Mouse (Mus musculus): ENCODE results near the gene Eif3l.
"Not testable (repeated sequence)": the region's sequence is repeated elsewhere in the genome, so short reads cannot be mapped to it uniquely, and the experiment has no call there.

The Eif3l gene

DNA sequence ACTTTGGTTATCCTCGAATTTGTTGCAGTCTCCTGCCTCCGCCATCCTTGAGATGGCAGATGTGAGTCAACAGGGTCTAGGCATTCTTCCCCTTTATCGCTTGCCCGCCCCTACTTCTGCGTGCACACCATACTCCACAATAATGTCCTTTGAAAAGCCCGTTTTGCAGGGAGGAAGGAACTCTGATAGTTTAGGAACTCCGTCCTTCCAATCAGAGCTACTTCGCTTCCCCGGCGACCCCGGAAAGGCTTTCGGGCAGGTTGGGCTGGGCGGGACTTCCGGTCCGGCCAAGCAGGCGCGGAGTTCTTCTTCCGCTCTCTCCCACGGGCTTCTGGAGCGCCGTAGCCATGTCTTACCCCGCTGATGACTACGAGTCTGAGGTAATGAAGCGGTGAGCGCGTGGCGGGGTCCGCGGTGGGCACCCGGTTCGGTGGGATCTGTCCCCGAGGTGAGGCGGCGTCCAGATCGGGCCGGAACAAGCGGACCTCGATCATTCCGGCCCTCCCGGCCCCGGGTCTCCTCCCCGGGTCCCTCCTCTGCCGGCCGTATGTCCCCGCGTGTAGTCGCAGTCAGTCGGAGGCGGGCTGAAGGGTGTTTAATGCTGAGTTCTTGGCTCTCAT lies at the start of gene Eif3l:
Eif3l (plus strand) TSS at position 267 of the 620 bp plus-strand sequence.
- DNase-seq (ENCODE audit: low spot score in 2 of 2): peak; percentile 82 to 90

DNA sequence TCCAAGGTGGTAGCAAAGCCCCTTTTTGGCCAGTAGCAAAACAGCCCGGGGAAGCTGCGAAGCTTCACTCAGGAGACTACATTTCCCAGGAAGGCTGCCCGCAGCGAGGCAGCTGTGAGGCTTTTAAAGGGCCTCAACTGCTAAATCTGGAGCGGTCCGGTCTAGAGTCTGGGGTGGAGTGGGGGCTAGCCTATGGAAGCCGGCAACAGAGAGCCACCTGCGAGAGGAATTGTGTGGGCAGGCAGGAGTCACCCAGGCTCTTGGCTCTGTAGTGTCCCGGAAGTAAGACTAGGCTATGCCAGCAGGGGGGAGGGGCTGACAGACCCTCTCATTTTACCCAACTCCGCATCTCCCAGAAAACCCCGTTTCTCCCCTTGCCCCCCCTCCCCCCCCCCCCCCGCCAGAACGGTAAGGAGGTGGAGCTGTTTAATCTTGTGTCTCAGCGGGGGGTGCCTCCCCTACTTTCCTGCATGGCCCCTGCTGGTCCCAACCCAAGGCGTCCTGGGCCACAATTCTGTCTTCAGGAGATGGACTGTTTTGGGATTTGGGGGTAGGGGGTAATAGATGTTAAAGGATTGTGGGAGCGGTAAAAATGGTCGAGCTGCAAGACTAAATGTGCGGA lies 49.2 kb upstream of the Eif3l start:
- no peak for DNase-seq (ENCODE audit: low spot score in 2 of 2)

DNA sequence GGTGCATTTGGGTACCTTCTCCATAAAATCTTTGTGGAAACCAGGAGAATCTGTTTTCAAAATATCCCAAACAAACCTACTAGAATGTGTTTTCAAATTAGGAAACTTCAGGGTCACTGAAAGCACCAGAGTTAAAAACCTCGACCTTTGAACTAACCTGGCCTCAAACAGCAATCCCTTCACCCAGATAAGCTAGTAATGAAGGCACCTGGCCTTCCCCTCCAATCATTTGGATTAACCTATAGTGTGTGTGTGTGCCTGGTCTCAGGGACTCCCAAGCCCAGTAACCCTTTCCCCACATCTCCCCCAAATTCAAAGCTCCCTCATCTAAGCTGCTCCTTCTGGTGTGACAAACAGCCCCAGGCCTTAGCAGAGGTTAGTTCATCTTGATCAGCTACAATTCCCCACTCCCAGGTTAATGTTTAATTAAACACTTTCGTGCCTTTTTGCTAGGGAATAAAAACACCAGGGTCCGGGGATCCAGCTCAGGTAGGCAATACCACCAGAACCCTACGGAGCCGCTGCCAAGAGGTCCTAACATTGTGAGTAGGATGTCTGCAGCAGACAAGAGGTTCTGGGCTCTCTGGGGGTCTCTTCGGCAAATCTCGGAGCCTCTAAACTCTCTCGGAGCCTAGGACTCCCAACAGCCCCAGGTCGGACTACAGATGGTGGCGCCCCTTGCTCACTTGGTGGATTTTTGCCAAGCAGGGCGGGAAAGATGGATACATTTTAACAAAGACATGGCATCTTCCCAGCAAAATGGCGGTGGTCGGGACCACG lies 48.3 kb upstream of the Eif3l start:
- DNase-seq (ENCODE audit: low spot score in 2 of 2): no peak

DNA sequence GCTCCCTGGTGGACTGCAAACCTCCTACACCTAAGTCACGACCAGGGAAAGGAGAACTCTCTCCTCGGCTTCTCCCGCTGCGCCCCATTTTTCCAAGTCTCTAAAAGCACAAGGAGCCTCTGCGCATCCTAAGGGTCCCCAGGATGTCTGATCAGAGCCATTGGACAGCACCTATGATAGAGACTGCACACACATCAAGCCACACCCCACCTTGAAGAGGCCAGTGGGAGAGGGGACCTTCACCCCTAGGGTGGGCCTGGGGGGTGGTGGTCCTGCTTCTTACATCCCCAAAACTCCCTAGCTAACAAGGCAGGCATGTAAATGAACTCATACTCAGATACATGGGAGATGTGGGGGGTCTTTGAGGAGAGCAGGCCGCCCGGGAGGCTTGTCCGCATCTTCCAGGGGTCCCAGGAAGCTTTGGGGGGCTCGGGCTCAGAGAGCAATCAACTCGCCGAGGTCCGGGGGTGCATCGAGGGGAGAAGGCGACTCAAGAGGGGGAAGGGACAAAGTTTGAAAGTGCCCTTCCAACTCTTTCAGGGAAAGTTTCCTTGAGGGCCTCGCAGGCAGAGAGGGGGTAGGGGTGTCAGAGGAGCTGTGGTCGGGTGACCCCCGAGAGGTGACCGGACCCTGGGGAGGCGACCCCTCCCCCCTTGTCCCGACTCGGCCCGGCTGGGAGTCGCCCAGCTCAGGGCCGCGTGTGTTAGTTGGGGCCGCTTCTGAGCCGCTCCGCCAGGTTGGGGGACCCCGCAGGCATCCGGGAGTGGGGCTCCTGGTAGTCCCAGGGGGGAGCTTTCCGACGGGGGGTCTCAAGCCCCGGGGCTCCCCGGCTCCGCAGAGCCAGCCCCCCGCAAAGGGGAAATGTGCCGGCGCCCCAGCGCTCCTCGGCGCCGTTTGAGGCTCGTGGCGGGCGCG lies 47.4 kb upstream of the Eif3l start:
- no peak for DNase-seq (ENCODE audit: low spot score in 2 of 2)

DNA sequence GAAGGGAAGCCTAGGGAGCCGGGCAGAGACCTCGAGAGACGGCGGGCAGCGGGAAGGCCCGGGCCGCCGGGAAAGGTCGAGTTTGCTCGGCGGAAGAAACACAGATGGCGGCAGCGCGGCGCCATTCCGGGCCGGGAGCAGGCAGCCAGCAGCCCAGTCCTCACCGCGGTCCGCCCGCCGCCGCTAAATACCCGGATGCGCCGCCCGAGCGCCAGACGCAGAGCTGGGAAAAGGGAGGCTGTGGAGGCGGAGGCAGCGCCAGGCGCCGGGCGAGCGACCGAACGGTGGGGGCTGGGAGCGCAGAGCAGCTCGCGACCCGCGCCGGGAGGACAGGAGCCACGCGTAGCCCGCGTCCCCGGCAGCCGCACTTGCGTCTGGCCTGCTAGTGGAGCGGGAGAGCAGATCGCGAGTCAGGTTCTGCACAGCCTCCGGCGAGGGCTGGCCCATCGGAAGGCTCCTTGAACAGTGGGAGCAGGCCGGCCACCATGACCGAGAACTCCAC lies 46.7 kb upstream of the Eif3l start, which contains the start of gene H1f0:
H1f0 (plus strand) TSS at position 214 of the 502 bp plus-strand sequence.
- DNase-seq (ENCODE audit: low spot score in 2 of 2): peak; percentile 90 to 95

DNA sequence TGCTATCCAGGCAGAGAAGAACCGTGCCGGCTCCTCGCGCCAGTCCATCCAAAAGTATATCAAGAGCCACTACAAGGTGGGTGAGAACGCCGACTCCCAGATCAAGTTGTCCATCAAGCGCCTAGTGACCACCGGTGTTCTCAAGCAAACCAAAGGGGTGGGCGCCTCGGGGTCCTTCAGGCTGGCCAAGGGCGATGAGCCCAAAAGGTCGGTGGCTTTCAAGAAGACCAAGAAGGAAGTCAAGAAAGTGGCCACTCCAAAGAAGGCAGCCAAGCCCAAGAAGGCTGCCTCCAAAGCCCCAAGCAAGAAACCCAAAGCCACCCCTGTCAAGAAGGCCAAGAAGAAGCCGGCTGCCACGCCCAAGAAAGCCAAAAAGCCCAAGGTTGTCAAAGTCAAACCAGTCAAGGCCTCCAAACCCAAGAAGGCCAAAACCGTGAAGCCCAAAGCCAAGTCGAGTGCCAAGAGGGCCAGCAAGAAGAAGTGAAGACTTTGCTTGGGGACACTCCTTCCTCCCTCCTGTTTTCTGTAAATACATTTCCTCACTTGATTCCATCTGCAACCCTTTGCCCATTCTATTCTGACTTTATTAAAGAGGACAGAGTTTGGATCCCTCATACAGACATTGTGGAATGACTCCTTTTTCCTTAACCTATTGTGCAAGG lies 46.0 kb upstream of the Eif3l start:
- DNase-seq (ENCODE audit: low spot score in 2 of 2): no peak

DNA sequence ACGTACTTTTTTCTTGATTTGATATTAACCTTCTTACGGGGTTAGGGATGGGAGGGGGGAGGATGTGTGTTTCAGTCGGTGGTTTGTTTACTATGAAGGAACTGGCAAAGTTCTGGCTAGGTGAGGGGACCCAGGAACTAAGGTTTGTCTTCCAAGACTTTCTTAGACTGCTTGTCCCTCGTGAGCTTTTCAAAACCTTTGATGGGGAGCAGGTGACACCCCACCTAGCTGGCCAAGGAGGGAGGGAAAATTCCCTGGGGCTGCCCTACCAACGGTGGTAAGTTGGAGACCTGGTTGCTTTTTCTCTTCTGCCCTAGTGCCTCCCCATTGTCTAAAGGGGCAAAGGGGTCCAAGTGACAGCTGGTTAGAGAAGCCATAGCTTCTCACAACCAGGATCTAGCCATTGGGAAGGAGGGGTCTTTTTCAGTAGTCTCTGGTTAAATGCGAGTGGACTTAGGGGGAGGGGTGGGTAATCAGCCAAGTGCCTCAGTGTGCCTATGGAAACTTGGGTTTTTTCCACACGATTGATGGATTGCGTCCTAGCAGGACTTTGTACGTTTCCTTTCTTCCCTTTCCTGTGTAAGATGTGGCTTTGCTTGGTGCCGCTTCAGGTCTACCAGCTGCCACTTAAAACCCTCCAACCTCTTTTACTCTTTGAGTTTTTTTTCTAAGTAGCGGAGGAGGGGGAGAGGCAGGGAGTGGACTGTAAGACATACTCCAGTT lies 45.3 kb upstream of the Eif3l start:
- DNase-seq (ENCODE audit: low spot score in 2 of 2): no peak

DNA sequence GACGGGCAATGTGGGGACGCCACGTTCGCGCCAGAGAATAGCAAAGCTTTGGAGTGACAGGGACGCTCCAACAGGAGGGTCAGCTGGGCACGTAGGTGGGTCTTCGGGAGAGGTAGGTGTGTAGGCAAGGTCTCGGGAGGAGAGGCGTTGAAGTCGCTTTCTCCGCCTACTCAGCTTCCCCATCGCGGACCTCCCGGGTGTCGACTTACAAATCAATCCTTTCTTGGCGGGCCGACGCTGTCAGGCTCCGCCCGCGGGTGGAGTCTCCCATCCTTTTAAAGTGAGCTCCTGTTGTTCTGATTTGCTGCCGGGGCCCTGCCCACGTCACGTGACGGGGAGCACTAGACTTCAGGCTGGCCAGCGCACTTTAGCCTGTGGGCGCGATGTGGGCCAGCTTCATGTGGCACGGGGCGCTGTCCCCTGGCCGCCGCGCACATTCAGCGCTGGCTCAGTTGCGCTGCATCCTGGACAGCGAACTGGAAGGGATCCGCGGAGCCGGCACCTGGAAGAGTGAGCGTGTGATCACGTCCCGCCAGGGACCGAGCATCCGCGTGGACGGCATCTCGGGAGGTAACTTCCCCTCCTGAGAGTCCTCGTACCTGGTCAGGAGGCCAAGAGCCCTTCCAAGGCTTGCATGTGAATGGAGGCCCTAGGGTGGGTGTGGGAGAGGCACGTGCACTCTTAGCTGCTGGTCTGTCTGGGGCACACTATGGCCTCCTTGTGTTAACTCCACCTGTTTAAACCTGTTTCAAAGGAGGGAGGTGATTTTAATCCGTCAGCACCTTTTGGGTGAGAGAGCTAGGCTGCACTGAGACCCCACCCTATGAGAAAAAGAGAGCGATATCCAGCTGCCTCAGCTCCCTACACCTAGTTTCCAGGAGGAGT lies 44.2 kb upstream of the Eif3l start:
- peak; percentile 87 to 90 for DNase-seq (ENCODE audit: low spot score in 2 of 2)

DNA sequence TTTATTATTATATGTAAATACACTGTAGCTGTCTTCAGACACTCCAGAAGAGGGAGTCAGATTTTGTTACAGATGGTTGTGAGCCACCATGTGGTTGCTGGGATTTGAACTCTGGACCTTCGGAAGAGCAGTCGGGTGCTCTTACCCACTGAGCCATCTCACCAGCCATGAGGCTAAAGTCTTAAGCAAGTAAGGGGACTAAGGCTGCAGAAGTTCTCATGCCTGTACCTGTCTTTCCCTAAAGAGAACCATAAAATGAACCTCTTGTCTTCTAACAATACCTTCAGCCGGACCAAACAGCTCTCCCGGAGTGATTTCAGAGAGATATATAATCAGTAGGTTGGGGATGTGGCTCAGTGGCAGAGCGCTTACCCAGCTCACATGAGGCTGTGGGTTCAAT lies 43.1 kb upstream of the Eif3l start:
- not testable (repeated sequence) for DNase-seq (ENCODE audit: low spot score in 2 of 2)

DNA sequence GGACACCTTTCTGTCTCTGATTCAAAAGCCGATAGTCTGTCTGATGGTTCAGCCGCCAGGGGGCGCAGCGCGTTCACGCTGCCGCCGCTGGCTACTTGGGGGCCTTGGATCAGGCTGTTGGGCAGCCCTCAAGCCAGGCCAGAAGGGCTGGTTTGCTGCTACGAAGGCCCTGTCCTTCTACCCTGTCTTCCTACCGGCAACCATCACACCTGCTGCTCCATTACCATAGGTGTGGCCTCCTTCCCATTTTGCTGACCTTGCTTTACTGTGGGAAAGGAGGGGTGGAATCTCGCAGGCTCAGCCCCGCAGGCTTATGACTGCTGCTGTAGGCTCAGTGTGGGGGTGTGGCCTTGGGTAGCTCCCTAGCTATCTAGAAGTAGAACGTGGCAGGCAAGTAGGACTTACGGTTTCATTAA lies 37.1 kb upstream of the Eif3l start:
- peak; percentile 59 to 71 for DNase-seq (ENCODE audit: low spot score in 2 of 2)

DNA sequence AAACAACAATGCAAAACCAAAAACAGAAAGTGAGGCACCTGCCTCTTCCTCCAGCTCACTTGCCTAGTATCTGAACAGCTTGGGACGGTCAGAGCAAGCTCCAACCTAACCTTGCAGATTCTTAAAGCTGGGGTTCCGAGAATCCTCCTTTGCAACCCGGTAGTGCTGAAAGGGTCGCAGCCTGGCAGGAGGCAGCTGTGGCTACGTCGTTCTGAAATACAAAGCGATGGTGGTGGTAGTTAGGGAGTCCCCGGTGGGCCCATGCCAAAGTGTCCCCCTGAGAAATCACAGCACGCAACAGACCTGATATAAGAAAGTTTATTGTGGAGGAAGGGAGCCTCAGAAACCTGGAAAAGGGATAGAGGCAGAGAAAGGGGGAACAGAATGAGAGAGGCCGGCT lies 36.6 kb upstream of the Eif3l start:
- DNase-seq (ENCODE audit: low spot score in 2 of 2): no peak

DNA sequence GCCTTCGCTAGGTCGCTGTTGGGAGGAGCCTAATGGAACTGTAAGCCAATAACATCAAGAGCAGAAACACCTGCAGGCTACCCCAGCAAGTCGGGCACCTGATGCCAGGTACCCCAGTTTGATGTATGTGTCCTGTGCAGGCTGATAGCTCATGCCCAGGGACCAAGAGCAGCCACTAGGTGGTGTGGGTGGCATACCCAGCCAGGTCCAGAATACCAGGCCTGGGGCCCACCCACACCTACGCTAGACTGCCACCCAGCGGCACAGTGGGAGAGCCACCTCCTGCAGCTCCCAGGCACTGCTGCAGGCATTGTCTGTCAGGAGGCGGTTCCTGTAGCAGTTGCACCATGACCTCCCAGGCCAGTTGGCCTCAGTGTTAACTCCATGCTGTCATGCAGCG lies 36.1 kb upstream of the Eif3l start:
- peak; percentile 73 to 83 for DNase-seq (ENCODE audit: low spot score in 2 of 2)

DNA sequence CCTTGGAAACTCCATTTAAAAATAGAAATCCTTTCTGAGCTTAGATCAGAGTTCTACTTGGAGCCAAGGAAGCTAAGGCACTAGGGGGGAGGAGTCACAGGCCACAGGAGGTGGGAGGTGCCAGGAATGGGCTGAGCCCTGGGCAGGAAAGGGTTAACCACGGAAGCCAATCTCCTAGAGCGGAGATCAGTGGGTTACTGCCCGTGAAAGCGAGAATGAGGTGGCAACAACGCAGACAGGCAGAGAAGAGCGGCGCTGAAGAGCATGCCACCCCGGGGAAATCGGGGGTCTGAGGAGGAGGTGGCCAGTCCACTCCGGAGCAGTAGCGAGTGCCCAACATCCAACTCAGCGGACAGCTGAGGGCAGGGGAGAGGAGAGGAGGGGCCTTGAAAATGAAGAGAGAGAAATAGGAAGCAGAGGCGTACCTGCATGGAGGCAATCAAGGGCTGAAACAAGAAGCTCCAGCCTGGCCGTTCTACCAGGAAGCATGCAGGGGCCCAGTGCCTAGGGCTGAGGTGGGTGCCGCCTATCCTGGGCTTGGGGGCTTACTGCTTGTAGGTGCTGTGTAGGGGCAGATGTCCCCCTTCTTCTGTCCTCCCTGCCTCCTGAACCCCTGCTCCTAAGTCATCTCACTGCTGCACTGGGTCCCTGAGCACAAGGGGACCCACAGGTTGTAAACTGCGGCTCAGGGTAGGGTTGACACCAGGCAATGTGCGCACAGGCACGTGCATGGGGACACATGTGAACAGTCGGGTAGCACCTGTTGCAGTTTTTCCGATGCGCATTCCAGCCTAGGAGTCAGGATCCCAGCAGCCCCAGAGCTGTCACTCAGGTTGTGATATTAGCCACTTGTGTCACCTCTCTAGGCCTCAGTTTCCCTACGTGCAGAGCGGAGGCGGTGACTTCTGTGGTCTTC lies 34.2 kb upstream of the Eif3l start:
- no peak for DNase-seq (ENCODE audit: low spot score in 2 of 2)

DNA sequence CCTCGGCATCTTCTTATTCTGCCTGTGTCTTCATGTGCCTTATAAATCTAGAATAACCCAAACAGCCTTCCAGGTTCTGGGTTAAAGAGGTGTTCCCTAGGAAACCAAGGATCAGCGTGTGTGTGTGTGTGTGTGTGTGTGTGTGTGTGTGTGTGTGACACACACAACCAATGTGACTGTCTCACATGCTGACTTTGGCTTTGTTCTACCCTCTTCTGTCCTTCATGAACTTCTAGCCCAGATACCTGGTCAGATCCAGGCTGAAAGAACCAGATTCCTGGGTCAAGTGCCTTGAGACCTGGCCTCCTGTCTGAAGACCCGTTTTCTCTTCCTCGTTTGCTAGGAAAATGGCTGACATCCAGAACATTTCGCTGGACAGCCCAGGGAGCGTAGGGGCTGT lies 33.4 kb upstream of the Eif3l start, which contains the start of gene Galr3:
Galr3 (plus strand) TSS at position 301 of the 400 bp plus-strand sequence.
- no peak for DNase-seq (ENCODE audit: low spot score in 2 of 2)

DNA sequence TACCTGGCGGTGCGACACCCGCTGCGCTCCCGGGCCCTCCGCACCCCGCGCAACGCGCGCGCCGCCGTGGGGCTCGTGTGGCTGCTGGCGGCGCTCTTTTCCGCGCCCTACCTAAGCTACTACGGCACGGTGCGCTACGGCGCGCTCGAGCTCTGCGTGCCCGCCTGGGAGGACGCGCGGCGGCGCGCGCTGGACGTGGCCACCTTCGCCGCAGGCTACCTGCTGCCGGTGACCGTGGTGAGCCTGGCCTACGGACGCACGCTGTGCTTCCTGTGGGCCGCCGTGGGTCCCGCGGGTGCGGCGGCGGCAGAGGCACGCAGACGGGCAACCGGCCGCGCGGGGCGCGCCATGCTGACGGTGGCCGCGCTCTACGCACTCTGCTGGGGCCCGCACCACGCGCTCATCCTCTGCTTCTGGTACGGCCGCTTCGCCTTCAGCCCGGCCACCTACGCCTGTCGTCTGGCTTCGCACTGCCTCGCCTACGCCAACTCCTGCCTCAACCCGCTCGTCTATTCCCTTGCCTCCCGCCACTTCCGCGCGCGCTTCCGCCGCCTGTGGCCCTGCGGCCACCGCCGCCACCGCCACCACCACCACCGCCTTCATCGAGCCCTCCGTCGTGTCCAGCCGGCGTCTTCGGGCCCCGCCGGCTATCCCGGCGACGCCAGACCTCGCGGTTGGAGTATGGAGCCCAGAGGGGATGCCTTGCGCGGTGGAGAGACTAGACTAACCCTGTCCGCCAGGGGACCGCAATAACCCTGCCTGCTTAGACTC lies 32.1 kb upstream of the Eif3l start:
- no peak for DNase-seq (ENCODE audit: low spot score in 2 of 2)

DNA sequence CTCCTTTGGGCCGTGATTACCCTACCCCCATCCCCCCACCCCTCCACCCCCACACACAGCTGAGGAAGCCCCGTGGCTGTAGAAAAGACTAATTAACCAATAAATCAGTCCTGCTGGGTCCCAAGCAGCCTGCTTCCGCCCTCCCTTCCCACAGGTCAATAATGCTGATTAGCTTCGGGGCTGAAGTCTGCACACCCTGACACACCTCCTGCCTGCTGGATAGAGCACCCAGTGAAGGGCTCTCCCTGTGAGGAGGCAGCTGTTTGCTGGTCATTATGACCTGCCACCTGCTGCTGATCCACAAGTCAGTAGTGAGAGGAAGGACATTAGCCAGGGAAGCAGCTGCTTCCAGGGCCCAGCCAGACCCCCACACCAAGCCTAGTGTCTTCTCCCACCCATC lies 30.1 kb upstream of the Eif3l start:
- DNase-seq (ENCODE audit: low spot score in 2 of 2): no peak

DNA sequence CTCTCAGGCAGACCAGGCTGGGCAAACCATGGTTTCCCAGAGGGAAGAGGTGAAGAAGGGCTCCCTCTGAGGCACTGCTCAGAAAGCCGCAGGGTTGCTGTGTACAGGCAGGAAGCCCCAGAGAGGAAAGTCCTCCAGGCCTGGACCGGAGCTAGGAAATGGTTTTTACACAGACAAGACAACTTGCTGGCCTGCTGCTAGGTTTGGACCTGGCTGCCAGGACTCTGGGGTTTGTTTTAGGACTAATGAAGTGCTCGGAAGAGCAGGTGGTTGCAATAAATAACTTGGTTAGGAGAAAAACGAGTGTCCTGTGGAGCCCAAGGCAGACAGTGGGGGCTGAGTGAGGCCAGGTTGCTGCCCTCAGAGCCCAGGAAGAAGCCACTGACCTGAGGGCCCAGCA lies 26.8 kb upstream of the Eif3l start:
- DNase-seq (ENCODE audit: low spot score in 2 of 2): no peak
